Mouse (Mus musculus) lung, embryonic 15.5 days (tissue): ENCODE measurements around the gene Ric1. TPM values are rescaled to one million over a fixed set of nuclear protein-coding genes. Genes with fewer than 3 reads are reported as not detected.

Experiments used
- ATAC-seq: fragments of 200-750 bp; cut with Nextera tagmentation; 2 replicates; pipeline ENCODE4 v1.8.0; 2017; ENCODE audit warnings: moderate number of reproducible peaks, borderline replicate concordance; ENCODE audit not compliant: low FRiP score, low TSS enrichment; ENCODE audit errors: extremely low read depth
- H3K27ac ChIP-seq: fragments of 300-500 bp; sonication (generic); 2 replicates; pipeline ENCODE4 v1.5.1; 2015; ENCODE audit warnings: moderate library complexity, mild to moderate bottlenecking, inconsistent platforms
- H3K27me3 ChIP-seq: fragments of 300-500 bp; sonication (generic); 2 replicates; pipeline ENCODE4 v1.6.1; 2015; ENCODE audit warnings: inconsistent platforms
- H3K36me3 ChIP-seq: fragments of 300-500 bp; sonication (generic); 2 replicates; pipeline ENCODE4 v1.6.1; 2015; ENCODE audit warnings: inconsistent platforms
- H3K4me1 ChIP-seq: fragments of 300-500 bp; sonication (generic); 2 replicates; pipeline ENCODE4 v1.6.1; 2015; ENCODE audit warnings: inconsistent platforms
- H3K4me2 ChIP-seq: fragments of 300-500 bp; sonication (generic); 2 replicates; pipeline ENCODE4 v1.6.1; 2015; ENCODE audit warnings: inconsistent platforms, mild to moderate bottlenecking, moderate library complexity
- H3K4me3 ChIP-seq: fragments of 300-500 bp; sonication (generic); 2 replicates; pipeline ENCODE4 v1.5.1; 2015; ENCODE audit warnings: mild to moderate bottlenecking, inconsistent platforms
- H3K9ac ChIP-seq: fragments of 300-500 bp; sonication (generic); 2 replicates; pipeline ENCODE4 v1.6.1; 2015; ENCODE audit warnings: inconsistent platforms
- H3K9me3 ChIP-seq: fragments of 300-500 bp; sonication (generic); 2 replicates; pipeline ENCODE4 v1.6.1; 2016; ENCODE audit warnings: inconsistent platforms
- WGBS: fragments of 180-500 bp; shearing (Covaris S2); methylation state at CpG from one replicate; pipeline ENCODE4 v1.1.7; 2015; 5-methylcytosine and 5-hydroxymethylcytosine counted together
- polyA plus RNA-seq: library from polyadenylated mRNA; unstranded; fragments of >200 nt; fragmentation: Nextera tagmentation; extraction: Ambion mirVana; gene quantifications from 2 replicates; pipeline ENCODE4 v1.2.1, GENCODE M21; 2015

Ric1 gene
- polyA plus RNA-seq, 1 experiment from 2014 or later, result 12.5 TPM

GRCm38 (mm10) chr19:29643194-29643922, 121.3 kb downstream of the Ric1 start:
- no peak overlapping the region for H3K4me2 ChIP-seq
- ATAC-seq, result no peak

GRCm38 (mm10) chr19:29644747-29645146, 122.7 kb downstream of the Ric1 start:
- Histone ChIP-seq H3K36me3 (no peaks in the 10 kb centered on the region), H3K4me1 (peaks cover 5% of the 10 kb centered on the region; the same call in 1 of the 2 replicates), H3K4me2 (no peak overlapping the region), H3K9ac (no peak overlapping the region), H3K27me3 (peaks cover 28% of the 10 kb centered on the region), H3K27ac (no peak overlapping the region), H3K9me3 (no peaks in the 10 kb centered on the region), H3K4me3 (no peak overlapping the region)
- no peak for ATAC-seq
- 92% methylated on average over 6 of the region's 6 CpGs for WGBS

More at GRCm38 (mm10) chr19:29643194-29643922, 121.3 kb downstream of the Ric1 start:
- no peak overlapping the region for H3K27ac ChIP-seq
- H3K9me3 ChIP-seq, result no peaks in the 10 kb centered on the region
- no peak overlapping the region for H3K4me3 ChIP-seq
- peaks cover 3% of the 10 kb centered on the region; the same call in 1 of the 2 replicates for H3K4me1 ChIP-seq
- no peaks in the 10 kb centered on the region for H3K36me3 ChIP-seq
- peaks cover 20% of the 10 kb centered on the region; the same call in 1 of the 2 replicates for H3K27me3 ChIP-seq
- WGBS, result 84% methylated on average over 11 of the region's 11 CpGs
- no peak overlapping the region for H3K9ac ChIP-seq

GRCm38 (mm10) chr19:29647651-29648549, 125.8 kb downstream of the Ric1 start, which contains the start of gene Ermp1:
Gene Ermp1 (minus strand): TSS chr19:29648415.
- peak; percentile 95 for ATAC-seq
- Histone ChIP-seq H3K27me3 (peaks cover 44% of the 10 kb centered on the region), H3K9ac (peak within 1 kb of the TSS; percentile 56), H3K36me3 (no peaks in the 10 kb centered on the region), H3K4me3 (peak within 1 kb of the TSS; percentile 69), H3K4me1 (peaks cover 5% of the 10 kb centered on the region; the same call in 1 of the 2 replicates), H3K4me2 (peak within 1 kb of the TSS; percentile 78), H3K9me3 (no peaks in the 10 kb centered on the region), H3K27ac (0 out of 2 replicates have a peak within 1 kb of the TSS, but pooled peaks have one; percentile 3)
- WGBS, result under 1% methylated on average over 79 of the region's 90 CpGs

- no peak overlapping the region for H3K9ac ChIP-seq
- H3K4me1 ChIP-seq, result peaks cover 5% of the 10 kb centered on the region; the same call in 1 of the 2 replicates
- no peaks in the 10 kb centered on the region for H3K36me3 ChIP-seq
- H3K27ac ChIP-seq, result no peak overlapping the region
- ATAC-seq, result no peak
- no peaks in the 10 kb centered on the region for H3K9me3 ChIP-seq
- peak overlapping the region; percentile 78 for H3K4me2 ChIP-seq
- peak overlapping the region; percentile 69 for H3K4me3 ChIP-seq
- WGBS, result 28% methylated on average over 4 of the region's 4 CpGs
- H3K27me3 ChIP-seq, result peaks cover 50% of the 10 kb centered on the region
Observed at GRCm38 (mm10) chr19:29648550-29648914, 126.5 kb downstream of the Ric1 start.

GRCm38 (mm10) chr19:29649683-29650082, 127.6 kb downstream of the Ric1 start:
- Histone ChIP-seq H3K9ac (no peak overlapping the region), H3K4me1 (peaks cover 5% of the 10 kb centered on the region; the same call in 1 of the 2 replicates), H3K36me3 (no peaks in the 10 kb centered on the region), H3K27me3 (peaks cover 57% of the 10 kb centered on the region), H3K4me2 (no peak overlapping the region), H3K9me3 (no peaks in the 10 kb centered on the region), H3K4me3 (no peak overlapping the region), H3K27ac (no peak overlapping the region)
- WGBS, result 59% methylated on average over 1 of the region's 1 CpGs
- no peak for ATAC-seq

- Histone ChIP-seq H3K4me2 (no peak overlapping the region), H3K9ac (no peak overlapping the region), H3K9me3 (no peaks in the 10 kb centered on the region), H3K36me3 (no peaks in the 10 kb centered on the region), H3K27ac (no peak overlapping the region), H3K4me3 (no peak overlapping the region), H3K4me1 (no peaks in the 10 kb centered on the region), H3K27me3 (peaks cover 84% of the 10 kb centered on the region)
- 81% methylated on average over 9 of the region's 9 CpGs for WGBS
- no peak for ATAC-seq
Observed at GRCm38 (mm10) chr19:29653768-29654265, 131.7 kb downstream of the Ric1 start.

GRCm38 (mm10) chr19:29655148-29655547, 133.1 kb downstream of the Ric1 start:
- Histone ChIP-seq H3K27me3 (peaks cover 86% of the 10 kb centered on the region), H3K9me3 (no peaks in the 10 kb centered on the region), H3K36me3 (no peaks in the 10 kb centered on the region), H3K4me1 (no peaks in the 10 kb centered on the region), H3K4me3 (no peak overlapping the region), H3K27ac (no peak overlapping the region), H3K9ac (no peak overlapping the region), H3K4me2 (no peak overlapping the region)
- ATAC-seq, result no peak
- 48% methylated on average over 6 of the region's 6 CpGs for WGBS

- Histone ChIP-seq H3K4me3 (no peak overlapping the region), H3K36me3 (no peaks in the 10 kb centered on the region), H3K4me2 (no peak overlapping the region), H3K27ac (no peak overlapping the region), H3K9me3 (no peaks in the 10 kb centered on the region), H3K27me3 (peaks cover 81% of the 10 kb centered on the region), H3K9ac (no peak overlapping the region), H3K4me1 (no peaks in the 10 kb centered on the region)
- ATAC-seq, result no peak
- WGBS, result 77% methylated on average over 4 of the region's 4 CpGs
Observed at GRCm38 (mm10) chr19:29656029-29656428, 133.9 kb downstream of the Ric1 start.

Other genes starting within 250 kb of the Ric1 start
- gene Insl6, start 196.9 kb upstream of the Ric1 start, polyA plus RNA-seq, result 1.2 and 3.3 TPM in 2 replicates
- gene Rln1, start 187.6 kb upstream of the Ric1 start, polyA plus RNA-seq, result 0.47 TPM in 1 of 2 replicates, not detected in the other
- 45.3 and 56.9 TPM in 2 replicates for gene Plgrkt, start 154.9 kb upstream of the Ric1 start, polyA plus RNA-seq
- 0.25 and 0.74 TPM in 2 replicates for gene Cd274, start 154.8 kb upstream of the Ric1 start, polyA plus RNA-seq
- 0.09 TPM in 2 replicates for gene Pdcd1lg2, start 111.4 kb upstream of the Ric1 start, polyA plus RNA-seq
- gene Ermp1, start 126.1 kb downstream of the Ric1 start, polyA plus RNA-seq, result 6.9 and 7.9 TPM in 2 replicates
- gene Mlana, start 175.5 kb downstream of the Ric1 start, polyA plus RNA-seq, result not detected in 2 replicates